Mouse (Mus musculus) T-helper 1 cell (primary cell): ENCODE results near the gene Extl2.

Experiments
- in situ Hi-C: fragments of 300-600 bp; cut with MboI, MseI; formaldehyde crosslinking; loops from one replicate; pipeline ENCODE4 v1.15.1; 2025; ENCODE audit warnings: high pct_unique_total_duplicates

Extl2 gene

DNA sequence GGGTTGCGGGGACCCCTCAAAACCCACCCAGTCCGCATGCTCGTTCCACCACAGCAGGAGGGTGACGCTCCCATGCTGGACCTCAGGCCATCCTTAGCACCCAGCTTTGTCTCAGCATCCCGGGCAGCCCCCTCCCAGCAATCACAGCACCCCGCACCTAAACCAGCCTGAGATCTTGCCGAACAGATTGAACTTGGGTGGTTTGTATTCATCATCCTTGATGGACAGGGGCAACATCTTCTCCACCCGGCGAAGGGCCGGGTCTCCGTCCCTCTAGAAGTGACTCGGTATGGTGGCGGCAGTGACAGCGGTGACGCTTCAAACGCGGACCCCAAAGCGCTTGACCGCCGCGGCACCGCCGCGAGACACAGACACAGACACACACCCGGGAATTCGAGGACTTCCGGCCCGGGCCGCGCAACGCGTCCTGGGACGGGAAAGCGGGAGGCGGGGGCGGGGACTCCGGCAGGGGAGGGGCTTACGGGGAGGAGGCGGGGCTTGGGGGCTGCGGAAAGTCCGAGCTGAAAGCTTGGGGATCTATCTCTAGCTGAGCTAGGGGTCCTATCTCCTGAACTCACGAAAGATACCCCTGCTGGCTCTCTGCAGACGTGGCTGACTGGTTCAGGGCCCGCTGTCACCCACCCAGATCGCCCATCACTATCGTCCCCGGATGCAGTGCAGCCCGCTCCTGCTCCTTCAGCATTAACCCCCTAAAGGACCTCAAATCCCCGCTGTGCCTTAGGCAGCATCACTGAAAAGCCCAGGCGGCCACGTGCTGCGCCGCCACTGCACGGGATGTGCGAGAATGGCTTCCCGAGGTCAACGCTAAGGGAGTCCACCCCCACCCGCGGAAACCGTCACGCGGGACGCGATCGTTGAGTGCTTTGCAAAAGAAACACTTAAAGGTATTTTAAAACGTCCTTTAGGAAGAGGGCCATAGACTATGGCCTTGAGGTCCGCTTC is at the start of gene Extl2, which contains the start of gene Slc30a7:
Extl2 (plus strand) TSS at position 485 of the 963 bp plus-strand sequence.
Slc30a7 (minus strand) TSS at position 429 of the 963 bp plus-strand sequence.
- in situ Hi-C loops: no loop called here

DNA sequence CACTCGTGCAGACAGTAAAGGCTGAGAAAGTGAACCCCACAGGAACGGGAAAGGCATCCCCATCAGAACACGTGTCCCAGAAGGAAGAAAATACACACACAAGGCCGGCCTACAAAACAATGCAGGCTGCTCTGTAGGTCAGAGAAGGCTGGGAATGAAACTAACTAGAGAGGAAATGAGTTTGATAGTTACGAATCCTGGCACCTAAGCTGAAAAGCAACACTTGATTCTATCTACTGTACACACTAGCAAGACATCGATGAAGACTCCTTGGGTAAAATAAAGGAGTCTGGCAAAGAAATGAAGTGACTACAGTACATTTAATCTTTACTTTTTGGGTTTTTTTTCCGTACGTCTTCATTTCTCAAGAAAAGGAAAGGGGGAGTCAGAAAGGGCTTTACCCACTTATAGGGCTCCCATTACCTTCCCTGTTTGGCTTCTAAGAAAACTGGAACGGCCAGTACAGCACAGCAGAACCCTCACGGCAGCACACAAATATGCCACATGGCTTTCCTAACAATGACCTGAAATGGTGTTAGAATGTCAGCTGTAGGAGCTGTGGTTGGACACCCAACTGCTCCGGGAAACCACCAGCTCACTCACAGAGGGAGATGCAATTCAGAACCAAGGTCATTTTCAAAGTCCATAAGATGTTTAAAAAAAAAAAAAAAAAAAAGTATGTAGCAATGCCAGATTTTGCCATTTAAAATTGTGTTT is 45.8 kb upstream of the Extl2 start:
- in situ Hi-C loops: no loop called here

DNA sequence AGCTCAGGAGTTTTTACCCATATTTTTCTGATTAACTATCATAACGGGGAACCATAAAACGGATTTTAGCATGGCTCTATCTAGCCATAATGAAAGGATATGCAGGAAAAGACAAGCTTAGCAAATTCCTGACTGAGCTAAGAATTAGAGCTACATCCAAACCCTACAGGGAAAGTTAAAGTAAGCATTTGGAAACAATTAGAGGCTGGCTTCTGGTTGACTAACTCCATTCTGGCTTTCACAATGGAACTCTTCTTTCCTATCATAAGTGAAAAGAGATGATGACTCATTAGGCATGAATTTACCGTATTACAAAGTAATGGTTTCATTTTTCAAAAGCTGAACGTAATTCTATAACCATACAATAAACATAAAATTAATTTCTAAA is 45.2 kb upstream of the Extl2 start:
- in situ Hi-C loops: no loop called here

DNA sequence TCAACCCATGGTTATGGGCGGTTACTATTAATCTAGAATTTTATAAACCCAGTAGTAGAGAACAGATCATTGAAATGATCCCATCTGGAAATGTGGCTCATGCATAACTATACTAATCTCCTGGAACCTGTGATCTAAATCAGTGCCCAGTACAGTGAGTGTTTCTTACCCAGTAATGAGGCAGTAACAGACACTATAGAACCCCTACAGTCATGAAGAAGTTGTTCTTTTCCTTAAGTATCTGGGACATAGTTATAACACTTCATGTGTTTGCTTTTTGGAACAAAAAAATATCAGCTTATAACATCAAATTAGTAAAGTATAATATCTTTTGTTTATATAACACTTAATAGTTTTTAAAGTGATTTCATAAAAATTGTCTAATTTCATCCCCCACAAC is 43.7 kb upstream of the Extl2 start:
- in situ Hi-C loops: no loop called here

DNA sequence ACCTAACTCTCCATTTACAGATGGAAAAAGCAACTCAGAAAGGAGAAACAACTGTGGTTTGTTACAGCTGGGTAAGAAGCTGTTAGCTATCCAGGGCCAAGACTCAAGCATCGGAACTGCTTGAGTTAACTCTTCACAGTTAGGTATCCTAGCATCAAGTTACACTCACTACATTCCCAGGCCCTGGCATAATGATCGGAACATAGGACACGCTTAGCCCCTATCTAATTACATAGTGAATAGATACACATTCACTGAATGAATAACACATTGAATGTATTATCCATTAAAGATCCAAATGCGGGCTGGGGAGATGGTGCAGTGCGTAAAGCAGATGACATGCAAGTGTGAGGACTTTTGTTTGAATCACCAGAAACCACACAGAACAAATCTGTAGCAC is 43.2 kb upstream of the Extl2 start:
- in situ Hi-C loops: no loop called here

DNA sequence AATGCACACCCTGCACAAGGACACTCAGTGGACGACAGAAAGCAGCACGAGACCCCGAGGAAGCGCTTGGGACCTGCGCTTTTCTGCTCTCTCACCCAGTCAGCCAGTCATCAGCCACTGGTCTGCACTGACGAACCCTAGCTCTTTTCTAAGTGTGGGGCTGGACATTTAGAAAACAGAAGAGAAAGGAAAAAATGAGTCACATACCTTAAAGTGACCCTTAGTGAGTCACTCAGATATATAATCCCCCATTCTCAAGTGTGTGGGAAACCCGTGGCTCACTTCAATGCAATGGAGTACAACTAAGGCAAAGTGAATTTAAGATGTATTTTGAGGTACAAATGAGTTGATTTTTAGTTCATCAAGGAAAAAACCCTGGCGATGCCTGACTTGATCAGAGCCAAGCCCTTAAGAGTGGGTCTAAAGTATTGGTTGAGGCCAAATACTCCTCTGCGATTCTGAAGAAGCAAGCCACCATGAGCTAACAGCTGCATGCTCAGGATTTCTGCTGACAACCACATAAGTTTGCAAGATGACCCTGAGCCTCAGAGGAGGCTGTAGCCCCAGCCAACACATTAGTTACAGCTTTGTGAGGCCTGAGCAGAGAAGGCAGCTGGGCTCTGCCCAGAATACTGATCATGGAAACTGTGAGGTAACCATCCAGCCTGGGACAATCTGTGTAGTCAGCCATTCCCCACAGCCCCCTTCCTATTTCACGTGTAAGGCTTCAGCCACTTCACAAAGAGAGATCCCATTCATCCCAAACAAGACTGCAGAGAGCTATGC is 38.3 kb upstream of the Extl2 start:
- in situ Hi-C loops: no loop called here

DNA sequence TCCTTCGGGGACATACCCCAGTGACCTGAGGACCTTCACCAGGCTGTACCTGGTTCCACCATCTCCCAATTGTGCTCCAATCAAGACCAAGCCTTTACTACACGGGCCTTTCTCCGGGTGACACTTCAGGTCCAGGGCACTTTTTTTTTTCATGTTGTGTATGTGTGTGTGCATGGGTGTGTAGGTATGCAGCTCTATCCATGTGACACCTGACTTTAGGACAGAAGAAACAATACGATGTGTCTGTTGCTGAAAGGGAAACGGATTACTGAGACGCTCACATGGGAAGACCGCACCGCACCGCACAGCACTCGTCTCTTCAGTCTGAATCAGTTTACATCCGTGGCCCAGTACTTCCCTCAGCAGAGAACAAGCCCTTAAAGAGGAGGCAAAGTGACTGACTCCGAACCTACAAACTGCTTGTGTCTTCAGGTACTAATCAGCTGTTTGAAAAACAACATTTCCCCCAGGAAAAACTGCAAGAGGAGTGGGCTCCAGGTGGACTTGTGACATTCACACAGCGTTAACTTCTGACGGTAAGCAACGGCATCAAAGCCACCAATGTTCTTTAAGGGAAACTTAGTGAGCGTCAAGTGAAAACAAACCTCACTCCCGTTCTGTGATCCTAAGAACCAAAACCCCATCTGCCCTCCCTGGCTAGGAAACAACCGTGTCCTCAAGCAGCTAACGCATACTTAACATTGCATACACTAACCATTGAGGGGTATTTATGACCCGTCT is 36.0 kb upstream of the Extl2 start:
- in situ Hi-C loops: loop anchor here (5.0 kb wide), 1 partner anchor 309 kb away; no protein-coding TSS in a partner anchor

DNA sequence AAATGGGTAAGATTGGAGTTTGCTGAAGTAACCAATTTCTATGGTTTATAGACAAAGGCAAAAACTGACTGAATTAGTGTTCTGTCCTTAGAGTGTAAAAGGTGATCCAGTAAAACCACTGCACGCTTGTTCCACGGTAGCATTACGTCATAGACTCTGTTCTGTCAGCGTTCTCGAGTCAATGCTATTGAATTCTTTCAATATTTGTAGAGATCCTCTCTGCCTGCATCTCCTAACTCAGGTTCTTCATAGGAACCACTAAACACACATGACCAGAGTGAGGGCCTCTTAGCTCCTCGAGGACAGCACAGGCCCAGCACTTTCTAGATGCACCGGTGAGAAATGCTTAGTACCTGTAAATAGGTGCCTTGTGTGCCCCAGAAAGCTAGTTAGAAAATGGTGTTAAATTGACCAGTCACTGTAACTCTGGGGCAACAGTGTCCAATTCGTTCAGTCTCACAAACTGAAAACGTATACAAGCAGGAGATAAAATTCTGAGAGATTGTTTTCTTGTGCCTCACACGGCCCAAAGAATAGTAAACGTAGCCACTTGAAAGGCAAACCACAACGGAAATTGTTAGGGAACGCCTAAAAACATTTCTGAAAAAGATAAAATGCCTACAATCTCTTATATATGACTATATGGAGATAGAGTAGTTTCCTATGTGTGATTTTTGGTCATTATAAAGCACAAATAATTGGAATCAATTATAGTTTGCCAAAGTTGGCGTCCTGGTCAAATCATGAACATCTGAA is 35.2 kb upstream of the Extl2 start:
- in situ Hi-C loops: loop anchor here (5.0 kb wide), 1 partner anchor 310 kb away; no protein-coding TSS in a partner anchor

DNA sequence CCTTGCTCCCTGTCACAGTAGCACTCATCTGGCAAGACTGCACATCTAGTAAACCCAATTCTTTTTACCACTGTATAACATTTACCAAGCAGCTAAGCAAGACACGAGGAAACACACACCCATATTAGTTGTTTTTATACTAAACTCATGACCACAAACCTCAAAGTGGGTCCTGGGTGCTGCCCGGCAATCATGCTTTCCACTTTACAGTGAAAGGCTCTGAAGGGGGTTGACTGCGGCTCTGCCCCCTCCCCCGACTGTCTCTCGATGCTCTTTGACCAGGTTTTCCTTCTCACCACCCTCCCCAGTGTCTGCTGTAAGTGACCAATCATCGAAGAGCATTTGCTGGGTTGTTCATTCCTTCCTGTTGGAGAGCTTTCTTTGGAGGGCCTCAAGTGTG is 33.0 kb upstream of the Extl2 start:
- in situ Hi-C loops: loop anchor here (5.0 kb wide), 1 partner anchor 312 kb away; no protein-coding TSS in a partner anchor

DNA sequence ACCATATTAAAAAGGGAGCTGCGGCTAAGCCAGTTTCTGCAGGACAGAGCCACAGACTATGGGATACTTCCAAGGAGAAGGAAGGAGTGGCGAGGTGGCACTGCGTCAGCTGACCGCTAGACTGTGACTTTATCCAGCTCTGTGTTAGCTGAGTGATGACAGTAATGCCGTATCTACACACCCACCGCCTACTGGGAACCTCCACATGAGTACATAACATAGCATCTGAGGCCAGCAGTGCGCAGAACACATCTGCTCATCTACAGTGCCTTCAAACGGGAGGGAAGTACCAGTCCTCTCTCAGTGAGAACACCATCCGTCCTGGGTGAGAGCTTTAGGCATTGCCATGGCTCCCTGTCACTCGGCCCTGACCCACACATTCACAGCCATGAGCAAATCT is 32.3 kb upstream of the Extl2 start:
- in situ Hi-C loops: loop anchor here (5.0 kb wide), 1 partner anchor 313 kb away; no protein-coding TSS in a partner anchor

DNA sequence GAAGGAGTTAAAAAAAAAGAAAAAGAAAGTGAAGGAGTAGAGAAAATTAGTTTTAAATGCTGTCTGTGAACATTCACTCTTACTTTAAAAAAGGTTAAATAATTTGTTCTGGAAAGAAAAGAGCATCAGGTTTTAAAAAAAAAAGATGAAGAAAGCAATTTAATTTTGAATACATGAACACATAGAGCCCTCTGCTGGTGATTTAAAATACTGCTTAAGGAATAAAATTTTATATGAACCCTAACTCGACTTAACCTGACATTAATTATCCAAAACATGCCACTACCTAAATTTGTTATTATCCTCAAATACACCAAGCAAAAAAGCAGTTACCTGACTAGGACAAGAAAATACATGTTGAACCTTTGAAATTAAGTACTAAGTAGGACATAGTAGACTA is 28.3 kb upstream of the Extl2 start:
- in situ Hi-C loops: no loop called here

DNA sequence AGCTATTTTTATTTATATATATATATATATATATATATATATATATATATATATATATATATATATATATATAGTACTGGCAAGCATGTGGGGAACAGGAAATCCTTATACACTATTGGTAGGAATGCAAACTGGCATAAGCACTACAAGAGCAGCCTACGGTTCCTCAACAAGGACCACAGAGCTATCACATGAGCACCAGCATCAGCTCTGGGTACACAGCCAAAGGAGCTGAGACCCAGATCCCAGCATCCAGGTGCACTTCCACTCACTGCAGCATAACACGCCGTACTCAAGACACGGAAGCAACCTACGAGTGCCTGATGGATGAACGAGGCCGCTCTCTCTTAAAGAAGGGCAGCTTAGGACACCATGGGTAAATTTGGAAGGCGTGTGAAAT is 24.0 kb upstream of the Extl2 start:
- in situ Hi-C loops: no loop called here

DNA sequence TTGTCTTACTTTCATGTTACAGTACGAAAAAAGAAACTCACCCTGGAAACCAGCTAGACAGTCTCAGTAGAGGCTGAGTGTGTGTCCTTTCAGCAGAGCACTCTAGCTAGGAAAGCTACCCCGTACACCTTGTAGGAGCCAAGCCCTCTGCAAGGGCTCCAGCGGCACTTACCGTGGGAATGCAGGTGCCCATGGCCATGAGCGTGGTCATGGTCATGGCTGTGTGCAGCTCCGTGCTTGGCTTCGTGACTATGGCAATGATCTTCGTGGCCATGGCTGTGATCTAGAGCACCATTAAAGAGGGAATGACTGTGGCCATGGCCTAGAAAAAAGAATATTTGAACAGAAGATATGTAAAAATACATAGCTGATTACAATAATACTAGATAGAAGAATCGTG is 22.6 kb upstream of the Extl2 start:
- in situ Hi-C loops: no loop called here

DNA sequence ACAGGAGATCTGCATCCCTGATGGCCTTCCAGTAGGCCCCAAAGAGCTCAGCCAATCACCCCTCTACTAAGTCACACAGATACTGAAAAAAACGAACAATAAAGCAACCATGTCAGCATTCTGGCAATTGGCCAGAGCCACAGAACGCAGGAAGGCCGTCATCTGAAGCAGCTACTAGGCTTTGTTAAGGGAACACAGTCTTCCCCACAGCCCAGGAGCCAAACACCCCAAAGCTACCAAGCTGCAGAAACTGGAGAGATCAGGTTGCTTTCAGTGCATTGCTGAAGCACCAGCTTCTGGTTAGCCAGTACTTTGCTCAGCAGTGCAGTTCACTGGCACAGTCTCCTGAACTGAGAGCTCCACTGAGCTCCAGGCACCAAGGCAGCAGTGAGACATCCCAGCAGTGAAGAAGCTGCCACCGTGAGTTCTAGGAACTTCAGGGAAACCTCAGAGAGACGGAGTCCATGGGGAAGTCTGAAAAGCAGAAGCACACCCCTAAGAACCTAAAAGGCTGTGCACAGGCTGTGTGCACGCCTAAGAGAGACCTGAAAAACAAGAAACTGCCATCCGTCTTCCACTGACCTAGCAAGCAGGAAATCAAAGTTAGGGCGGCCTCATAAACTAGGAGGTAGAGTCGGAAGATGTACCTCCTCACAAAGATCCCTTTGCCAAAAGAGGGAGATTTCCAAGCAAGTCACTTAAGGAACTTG is 21.9 kb upstream of the Extl2 start:
- in situ Hi-C loops: no loop called here

DNA sequence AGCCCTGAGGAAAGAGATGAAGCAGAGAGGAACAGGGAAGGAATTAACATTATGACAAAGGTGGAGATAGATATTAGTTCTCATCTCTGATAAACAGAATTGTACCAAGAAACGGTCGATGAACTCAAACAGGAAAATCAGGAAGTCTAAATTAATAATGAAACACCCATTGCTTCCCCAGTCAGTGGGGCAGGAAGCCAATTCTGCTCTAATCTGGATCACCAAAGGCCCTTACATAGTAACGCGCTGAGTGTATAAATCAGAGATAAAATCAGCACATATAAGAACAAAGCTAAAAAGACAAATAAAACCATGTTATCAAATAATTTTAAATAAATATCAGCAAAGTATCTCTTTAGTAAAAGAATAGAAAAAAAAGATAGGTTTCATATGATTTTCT is 15.2 kb upstream of the Extl2 start:
- in situ Hi-C loops: loop anchor here (5.0 kb wide), 1 partner anchor 45 kb away; no protein-coding TSS in a partner anchor

DNA sequence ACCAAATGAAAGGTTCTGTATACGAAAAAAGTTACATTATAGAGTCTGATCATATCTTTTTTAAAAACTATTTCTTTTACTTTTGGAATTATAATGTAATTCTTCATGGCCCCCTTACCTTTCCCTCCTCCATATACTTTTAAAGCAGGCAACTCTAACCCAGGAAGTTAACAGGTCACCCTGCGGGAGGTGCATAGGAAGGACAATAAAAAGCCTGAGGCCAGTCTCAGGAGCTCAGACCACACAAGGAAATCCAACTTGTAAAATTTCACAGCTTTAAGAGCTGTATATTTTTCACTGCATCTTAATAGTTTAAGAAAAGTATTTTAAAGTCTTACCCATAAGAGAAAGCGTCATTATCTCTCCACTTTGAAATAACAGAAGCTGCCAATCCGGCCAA is 14.7 kb upstream of the Extl2 start:
- in situ Hi-C loops: loop anchor here (5.0 kb wide), 1 partner anchor 45 kb away; no protein-coding TSS in a partner anchor

DNA sequence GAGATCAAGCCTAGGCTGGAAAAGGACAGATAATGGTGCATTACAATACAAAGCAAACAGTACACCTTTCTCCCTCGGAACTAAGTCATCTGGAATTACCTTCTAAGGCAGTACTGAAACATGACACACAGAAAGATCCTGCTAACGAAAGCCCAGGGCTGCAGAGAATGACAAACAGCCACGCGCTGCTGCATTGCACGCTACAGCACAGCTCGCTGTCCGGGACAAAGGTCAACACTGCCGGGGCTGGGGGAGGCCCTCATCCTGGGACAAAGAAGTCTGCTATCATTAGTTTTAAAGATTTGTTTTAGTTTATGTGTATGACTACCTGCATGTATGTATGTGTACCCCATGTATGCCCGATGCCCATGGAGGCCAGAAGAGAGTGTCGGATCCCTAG is 14.2 kb upstream of the Extl2 start:
- in situ Hi-C loops: loop anchor here (5.0 kb wide), 1 partner anchor 46 kb away; no protein-coding TSS in a partner anchor

DNA sequence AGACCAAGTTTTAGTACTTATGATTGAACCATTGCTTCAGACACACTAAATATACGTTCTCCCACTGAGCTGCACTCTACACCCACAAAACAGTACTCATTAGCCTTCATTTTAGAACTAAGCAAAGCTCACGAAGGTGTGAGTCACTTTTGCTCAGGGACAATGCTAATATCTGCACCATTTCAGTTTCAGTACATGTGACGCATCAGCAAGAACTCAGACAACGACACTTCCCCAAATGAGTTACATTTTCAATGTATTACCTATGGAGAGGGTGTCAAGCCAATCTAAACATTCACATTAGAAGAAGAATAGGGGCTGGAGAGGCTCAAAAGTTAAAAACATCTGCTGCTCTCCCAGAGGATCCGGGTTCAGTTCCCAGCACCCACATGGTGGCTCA is 10.3 kb upstream of the Extl2 start:
- in situ Hi-C loops: no loop called here

DNA sequence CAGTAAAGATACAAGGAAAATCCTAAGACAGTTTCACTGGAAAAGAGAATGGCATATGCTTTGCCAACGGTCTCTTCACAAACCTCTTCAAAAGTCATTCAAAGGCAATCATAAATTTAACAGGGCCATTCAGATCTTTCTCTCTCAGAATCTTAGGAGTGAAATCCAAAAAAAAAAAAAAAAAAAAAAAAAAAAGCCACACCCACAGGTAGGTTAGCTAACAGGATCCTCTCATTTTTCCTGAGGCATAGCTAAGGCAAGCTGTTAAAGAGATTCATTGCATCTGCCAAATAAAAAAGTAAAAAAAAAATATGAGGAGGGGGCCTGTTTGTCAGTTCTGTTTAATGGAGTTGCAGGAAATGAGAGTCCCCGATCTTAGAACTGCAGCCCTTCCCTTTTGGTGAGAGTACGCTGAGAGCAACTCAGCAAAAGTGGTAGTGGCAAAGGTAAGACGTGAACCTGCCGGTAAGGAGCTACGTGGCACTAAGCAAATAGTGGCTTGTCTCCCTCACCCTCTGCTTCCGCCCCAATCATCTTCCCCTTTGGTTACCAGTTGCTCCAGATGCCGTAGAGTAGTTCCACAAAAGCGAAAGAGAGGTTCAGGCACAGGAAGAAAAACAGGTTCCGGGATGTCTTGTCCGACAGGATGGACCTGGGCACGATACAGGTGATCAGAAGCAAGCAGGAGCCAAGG is 831 bp upstream of the Extl2 start:
- in situ Hi-C loops: no loop called here
